Mouse (Mus musculus): Measurements from ENCODE around the gene Gm28308.

Gene Gm28308

GRCm38 (mm10) chr6:52189909-52190308 is 23.2 kb downstream of the Gm28308 start:
- intact Hi-C loops (cut with DNase I): loop anchor here (2.0 kb wide), 1 partner anchor 15 kb away; no protein-coding TSS in a partner anchor

DNA sequence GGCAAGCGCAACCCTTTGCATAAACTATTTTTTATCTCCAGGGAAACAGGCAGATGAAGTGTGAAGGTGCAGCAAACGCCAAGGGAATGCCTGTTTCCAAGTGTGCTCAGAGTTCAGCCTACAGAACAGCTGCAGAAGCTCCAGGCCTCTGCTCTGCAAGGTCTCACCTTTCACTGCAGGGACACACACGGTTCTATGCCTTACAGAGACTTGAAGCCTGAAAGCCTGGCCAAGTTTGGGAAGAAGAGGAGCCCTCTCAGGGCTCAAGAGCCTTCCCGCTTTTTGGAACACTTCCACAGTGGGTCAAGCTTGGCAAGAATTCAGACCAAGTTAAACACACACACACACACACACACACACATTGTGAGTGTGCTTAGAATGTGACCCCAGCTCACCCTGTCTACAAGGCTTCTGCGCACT is 24.0 kb downstream of the Gm28308 start:
- intact Hi-C loops (cut with DNase I): no loop called here

DNA sequence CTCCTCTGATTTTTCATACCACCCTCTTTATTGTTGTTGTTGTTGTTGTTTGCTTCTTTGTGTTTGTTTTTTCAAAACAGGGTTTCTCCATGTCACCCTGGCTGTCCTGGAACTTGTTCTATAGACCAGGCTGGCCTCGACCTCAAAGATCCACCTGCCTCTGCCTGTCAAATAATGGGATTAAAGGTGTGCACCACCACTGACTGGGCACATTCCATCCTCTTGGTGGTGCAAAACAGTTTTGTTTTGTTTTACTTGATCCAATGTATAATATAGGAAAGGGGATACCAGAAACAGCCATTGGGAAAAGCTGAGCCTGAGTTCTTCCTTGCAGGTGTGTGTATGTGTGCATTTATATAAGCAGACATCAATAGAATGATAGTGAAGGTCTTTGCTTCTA is 26.6 kb downstream of the Gm28308 start:
- intact Hi-C loops (cut with DNase I): no loop called here

- intact Hi-C loops (cut with DNase I): no loop called here
These were observed 27.3 kb downstream of the Gm28308 start for GRCm38 (mm10) chr6:52185834-52186233.

GRCm38 (mm10) chr6:52185222-52185621 is 27.9 kb downstream of the Gm28308 start:
- intact Hi-C loops (cut with DNase I): no loop called here

- intact Hi-C loops (cut with DNase I): no loop called here
These were observed 28.5 kb downstream of the Gm28308 start for GRCm38 (mm10) chr6:52184668-52185067.

GRCm38 (mm10) chr6:52183311-52184080 is 29.6 kb downstream of the Gm28308 start:
- intact Hi-C loops (cut with DNase I): no loop called here

- intact Hi-C loops (cut with DNase I): no loop called here
These were observed 30.3 kb downstream of the Gm28308 start for GRCm38 (mm10) chr6:52182793-52183192.

DNA sequence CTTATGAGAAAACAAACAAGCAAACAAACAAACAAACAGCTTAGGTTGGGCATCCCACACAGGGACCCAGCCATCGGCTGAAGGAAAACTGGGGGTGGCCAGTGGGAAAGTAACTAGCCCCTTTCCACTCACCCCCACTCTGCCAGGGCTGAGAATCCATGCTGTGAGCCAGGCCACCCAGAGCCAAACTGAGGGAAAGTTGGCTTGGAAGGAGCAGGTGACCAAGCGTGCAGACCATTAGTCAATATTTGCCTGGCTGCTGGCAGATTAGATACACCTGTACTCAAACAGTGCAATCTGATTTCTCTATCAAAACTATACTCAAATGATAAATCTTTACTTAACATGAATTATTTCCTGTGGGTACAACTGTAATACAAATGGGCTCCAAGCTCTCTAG is 31.1 kb downstream of the Gm28308 start:
- intact Hi-C loops (cut with DNase I): no loop called here

DNA sequence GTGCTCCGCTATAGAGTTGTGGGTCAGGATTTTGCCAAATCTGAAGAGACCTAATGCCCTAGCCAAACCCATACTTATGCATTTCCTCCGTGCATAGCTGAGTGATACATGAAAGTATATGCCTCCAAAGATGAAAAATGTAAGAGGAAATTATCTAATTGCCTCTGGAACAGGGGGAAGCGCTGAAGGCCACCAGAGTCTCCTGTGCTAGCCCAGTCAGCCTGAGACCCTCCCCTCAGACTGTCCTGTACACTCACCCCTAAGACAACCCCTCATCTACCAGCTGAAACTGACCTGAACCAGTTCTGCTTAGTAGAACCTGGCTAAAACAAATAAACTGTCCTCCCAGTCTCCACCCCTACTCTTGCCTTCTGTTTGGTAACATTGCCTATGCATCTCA is 32.4 kb downstream of the Gm28308 start:
- intact Hi-C loops (cut with DNase I): no loop called here

GRCm38 (mm10) chr6:52180213-52180710 is 32.9 kb downstream of the Gm28308 start:
- intact Hi-C loops (cut with DNase I): no loop called here

- intact Hi-C loops (cut with DNase I): no loop called here
These were observed 33.4 kb downstream of the Gm28308 start for GRCm38 (mm10) chr6:52179690-52180089.

- intact Hi-C loops (cut with DNase I): no loop called here
These were observed 34.0 kb downstream of the Gm28308 start for GRCm38 (mm10) chr6:52178918-52179665.

GRCm38 (mm10) chr6:52177806-52178205 is 35.3 kb downstream of the Gm28308 start:
- intact Hi-C loops (cut with DNase I): no loop called here

GRCm38 (mm10) chr6:52177061-52177735 is 35.9 kb downstream of the Gm28308 start, which contains the start of gene 5730596B20Rik:
5730596B20Rik (plus strand) TSS chr6:52177498.
- intact Hi-C loops (cut with DNase I): no loop called here

GRCm38 (mm10) chr6:52176391-52176790 is 36.7 kb downstream of the Gm28308 start:
- intact Hi-C loops (cut with DNase I): no loop called here

GRCm38 (mm10) chr6:52175864-52176263 is 37.3 kb downstream of the Gm28308 start:
- intact Hi-C loops (cut with DNase I): loop anchor here (2.0 kb wide), 1 partner anchor 15 kb away; the partner anchor contains the start of gene Hoxa4

DNA sequence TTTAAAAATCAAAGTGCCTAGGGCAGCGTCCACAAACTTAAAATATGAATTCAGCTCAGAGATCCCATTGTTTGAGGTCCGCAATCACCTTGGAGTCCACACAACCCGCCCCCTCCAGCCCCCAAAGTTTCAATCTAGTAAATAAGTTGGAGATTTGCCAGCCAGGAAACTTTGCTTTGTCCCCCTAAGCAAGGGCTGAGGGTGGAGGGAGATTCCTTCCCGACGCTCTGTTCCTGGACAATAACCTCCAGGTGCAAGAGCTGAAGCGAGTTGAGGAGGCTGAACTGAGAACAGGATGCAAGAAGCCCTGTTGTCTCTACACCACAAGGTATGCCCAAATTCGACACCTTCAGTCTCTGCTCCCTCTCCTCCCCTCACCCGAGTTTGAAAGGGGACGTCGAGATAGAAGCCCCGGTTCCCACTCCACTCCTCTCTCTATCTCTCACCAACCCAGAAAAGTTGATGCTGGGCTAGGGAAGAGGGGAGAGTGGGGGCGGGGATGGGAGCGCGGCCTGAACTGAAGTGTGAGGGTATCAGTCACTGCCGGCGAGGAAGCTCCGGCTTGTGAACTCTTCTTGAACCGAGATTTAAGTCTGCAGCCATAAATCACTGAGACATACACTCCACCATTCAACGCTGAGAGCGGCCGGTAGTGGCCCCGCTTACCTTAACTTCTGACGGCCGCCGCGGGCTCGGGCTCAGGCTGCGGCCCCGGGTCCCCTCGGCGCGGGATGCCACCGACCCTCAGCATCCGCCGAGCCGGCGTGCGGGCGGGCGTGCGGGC is 38.0 kb downstream of the Gm28308 start:
- intact Hi-C loops (cut with DNase I): loop anchor here (2.0 kb wide), 1 partner anchor 16 kb away; the partner anchor contains the start of gene Hoxa4

DNA sequence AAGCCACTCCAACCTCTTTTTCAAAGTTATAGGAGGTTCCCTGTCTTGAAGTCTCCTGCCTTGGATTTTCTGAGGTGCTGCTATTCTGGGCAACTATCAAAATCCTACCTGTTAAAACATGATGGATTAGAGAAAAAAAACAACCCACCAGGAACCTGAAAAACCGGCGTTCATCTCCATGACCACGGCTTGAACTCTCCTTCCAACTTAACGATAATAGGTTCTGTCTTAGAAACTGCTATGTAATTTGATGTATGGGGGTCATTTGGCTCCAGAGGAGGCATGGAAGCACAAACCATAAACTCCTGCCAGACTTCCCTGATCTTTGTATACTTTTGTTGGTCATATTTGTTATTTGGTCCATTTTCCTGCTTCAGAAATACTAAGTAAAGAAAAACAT is 39.5 kb downstream of the Gm28308 start:
- intact Hi-C loops (cut with DNase I): loop anchor here (2.0 kb wide), 1 partner anchor 17 kb away; the partner anchor contains the start of gene Hoxa4

DNA sequence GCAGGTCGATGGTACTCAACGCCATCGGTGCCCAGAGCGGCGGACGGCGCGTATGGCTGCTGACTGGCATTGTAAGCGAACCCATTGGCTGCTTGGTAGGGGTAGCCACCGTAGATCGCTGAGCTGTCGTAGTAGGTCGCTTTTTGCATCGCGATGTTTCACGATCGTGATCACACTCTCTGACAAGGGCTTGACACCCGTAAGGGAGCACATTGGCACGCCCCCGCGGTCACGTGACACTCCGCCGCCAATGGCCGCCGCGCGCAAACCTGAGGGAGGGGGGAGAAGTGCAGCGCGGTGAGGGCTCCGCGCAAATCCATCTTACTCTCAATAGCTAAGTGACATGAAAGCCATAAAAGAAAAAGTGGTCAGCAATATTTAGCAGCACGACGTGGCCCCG is 40.6 kb downstream of the Gm28308 start:
- intact Hi-C loops (cut with DNase I): no loop called here

- intact Hi-C loops (cut with DNase I): no loop called here
These were observed 41.2 kb downstream of the Gm28308 start for GRCm38 (mm10) chr6:52171938-52172337.

Data from adrenal gland (tissue).